Mouse (Mus musculus): ENCODE measurements around the gene Lbhd1.

Gene Lbhd1

DNA sequence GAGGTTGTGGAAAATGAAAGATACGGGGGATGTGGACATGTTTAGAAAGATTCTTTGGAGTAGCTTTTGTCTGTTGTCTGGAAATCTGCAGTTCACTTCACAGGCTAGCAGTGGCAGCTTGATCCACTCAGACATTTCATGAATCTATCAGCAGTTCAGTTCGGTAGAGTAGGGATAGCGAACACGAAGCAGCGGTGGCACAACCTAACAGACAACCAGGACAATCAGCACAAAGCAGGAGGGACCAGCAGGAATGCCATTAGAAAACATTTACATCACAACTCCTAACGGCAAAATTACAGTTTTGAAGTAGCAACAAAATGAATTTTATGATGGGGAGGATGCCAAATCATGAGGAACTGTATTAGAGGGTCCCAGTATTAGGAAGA is 36.1 kb downstream of the Lbhd1 start:
- no peak for DNase-seq

DNA sequence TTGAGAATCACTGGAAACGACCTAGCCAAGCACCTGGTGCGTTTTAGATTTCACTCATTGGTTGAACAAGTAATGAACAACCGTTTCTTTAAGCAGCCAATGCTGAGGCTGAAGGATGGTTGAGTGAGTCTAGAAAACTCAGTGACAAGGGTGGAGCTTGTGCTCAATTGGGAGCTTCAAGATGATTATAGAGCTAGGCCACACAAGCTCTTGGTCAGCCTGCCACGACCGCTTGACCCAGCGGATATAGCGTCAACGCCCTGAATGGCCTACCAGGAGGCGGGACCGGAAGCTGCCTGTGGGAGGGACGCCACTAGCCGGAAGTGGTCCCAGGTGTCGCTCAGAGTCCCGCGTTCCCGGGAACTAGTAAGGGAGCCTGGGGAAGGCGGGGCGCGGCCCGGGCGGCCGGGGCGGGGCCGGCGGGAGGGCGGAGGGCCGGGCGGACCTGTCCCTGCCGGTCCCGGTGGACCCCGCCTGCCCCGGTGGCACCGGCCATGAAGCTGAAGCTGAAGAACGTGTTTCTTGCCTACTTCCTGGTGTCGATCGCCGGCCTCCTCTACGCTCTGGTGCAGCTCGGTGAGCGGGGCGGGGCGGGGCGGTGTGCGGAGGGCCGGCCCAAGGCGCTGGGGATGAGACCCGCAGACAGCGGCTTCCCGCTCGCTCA is 36.7 kb downstream of the Lbhd1 start, which contains the start of gene B3gat3:
Gene B3gat3, plus strand, starts transcription at position 302 of the 664 bp plus-strand sequence.
- peak; percentile 97 for DNase-seq

DNA sequence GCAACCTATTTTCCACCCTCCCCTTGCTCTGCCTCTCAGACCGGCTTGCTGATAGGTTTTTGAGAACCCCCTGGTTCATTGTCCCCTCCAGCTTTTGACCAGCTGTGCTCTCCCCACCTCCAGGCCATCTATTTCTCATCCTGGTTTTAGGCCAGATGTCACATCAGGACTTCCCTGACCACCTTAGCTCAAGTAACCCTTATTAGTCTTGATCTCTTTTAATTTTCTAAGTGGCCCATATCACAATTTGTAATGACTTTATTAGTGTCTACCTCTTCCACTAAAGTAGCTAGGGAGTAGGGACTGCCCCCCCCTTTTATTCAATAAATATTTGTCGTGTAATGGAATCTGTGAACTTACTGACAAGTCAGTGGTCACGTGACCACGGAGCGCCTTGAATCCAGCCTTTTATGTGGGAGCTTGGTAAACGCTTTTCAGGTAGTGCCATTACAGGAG is 37.3 kb downstream of the Lbhd1 start:
- no peak for DNase-seq

DNA sequence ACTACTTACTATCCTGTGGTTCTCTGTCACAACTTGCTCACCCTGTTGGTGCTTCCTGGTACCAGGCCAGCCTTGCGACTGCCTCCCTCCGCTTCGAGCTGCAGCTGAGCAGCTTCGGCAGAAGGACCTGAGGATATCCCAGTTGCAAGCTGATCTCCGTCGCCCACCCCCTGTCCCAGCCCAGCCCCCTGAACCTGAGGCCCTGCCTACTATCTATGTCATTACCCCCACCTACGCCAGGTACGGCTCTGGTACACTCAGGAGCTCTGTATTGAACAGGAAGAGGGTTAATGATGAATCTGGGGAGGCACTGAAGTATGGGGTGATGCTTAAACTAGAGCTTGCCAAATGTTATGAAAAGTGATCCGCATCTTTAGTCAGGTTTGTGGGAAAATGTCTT is 38.2 kb downstream of the Lbhd1 start:
- peak; percentile 47 for DNase-seq

DNA sequence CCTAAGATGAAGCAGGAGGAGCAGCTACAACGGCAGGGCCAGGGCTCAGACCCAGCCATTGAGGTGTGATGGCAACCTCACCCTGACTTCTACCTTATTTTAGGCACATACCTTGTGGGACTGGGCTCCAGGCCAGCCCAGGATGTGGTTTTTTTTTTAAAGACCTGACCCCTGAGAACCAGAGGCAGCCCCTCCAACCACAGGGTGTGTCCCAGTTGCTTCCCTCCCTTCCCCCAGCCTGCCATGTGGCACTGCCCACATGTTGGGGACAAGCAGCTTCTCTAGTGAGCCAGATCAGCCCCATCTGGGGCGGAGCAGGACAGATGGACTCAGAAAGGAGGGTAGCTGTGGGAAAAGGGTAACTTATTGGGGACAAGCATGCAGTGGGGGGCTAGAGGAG is 43.2 kb downstream of the Lbhd1 start:
- DNase-seq: peak; percentile 51

DNA sequence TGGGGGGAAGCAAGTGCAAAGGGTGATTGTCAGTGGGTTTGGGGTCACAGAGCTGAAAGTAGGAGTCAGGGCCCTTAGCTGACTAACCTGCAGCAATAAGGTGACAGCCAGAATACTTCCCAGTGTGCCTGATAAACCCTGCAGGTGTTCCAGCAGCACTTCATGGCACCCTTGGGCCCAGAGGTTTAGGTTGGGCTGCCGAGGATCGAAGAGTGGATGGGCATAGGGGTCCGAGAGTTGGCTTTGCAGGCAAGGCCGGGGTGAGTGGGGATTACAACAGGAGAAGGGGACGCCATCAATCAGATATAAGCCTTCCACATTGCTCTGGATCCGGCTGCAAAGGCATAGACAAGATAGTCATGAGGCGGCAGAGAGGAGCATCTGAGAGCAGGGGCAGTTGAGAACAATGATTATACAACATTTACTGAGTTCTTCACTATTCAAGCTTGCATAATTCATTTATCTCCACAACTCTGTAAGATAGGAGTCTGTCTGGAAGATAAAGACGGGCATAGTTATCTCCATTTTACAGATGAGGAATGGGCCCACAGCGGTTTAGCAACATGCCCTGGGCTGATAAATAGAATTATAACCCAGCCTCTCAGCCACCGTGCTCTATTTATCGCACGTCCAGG is 44.5 kb downstream of the Lbhd1 start:
- no peak for DNase-seq

DNA sequence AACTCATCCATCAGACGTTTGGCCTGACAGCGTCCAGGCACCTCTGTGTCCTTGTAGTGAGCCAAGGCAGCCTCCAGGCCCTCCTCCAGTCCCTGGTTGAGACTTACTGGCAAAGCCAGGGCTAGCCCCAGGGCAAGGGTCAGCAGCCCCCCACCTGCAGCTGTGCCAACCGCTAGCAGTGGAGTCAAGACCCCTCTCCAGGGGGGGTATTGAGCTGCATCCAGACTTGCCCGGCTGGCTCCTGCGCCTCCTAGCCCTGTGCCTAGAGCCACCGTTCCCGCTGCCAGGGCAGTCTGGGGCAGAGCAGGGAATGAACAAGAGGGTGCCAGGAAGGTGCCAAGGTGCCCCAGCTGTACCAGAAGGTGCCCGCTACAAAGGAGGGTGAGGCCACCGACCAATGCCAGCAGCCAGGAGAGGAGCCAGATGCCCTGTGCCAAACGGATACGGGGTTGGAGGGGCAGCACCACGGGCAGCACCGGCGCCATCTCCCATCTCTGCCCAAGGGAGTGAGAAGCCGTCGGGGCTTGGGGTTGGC is 45.2 kb downstream of the Lbhd1 start:
- peak; percentile 87 for DNase-seq

DNA sequence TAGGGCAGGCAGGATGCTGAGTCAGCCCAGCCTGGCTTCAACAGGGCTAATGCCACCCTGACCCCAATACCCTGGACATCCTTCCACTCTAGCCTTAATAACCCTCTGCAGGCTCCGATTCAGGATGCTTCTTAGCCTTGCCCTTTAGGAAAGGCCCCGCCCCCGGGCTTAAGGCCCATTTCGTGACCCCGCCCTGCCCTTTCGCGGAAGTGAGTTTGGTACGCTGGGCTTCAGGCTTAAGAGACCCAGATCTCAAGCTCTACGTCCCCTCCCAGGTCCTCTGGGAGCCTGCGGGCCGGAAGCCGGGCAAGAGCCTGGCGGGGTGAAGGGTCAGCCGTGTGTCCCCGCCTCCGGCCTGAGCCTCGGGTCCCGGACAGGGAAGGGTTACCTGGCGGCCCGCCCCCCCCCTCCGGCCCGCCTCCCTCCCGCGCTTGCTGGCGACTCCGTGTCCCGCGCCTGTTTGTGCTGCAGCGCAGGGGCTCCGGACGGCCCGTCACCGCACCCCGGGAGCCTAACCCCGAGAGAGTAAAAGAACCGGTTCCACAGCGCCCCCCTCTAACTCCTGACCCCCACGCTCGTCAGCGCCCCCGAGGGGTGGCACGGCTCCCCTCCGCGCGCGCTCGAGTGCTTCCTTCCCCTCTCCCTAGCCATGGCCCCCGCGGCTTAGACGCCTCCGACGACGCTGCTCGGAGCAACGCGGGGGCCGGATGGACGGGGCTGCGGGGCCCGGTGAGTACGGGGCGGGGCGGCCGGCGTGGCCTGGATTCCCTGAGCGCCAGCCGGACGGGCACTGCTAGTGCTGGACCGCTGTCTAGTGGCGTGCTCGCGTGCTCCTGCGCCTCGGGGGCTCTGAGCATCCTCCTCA is 45.9 kb downstream of the Lbhd1 start, which contains the start of the genes Rom1 and Eml3:
Gene Rom1, minus strand, starts transcription at position 133 of the 865 bp plus-strand sequence.
Gene Eml3, plus strand, starts transcription at position 329 of the 865 bp plus-strand sequence.
- DNase-seq: peak; percentile 89

DNA sequence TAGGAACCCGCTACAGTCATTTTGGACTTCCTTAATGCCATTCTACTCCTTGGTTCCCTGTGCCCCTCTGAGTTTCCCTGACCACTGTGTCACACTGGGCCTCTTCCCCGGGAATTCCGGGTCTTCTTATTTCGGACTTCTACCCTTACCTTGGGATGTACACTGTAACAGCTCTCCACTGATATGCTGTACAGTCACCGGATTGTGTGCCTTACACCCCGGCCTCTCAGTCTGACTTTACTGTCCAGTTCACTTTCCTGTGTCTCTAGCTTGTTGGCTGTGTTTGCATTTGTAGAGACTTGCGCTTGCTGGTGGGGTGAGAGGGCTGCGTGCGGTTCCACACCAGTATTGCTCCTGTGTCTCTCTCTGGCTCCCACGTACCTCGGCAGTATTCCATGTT is 46.6 kb downstream of the Lbhd1 start:
- no peak for DNase-seq

DNA sequence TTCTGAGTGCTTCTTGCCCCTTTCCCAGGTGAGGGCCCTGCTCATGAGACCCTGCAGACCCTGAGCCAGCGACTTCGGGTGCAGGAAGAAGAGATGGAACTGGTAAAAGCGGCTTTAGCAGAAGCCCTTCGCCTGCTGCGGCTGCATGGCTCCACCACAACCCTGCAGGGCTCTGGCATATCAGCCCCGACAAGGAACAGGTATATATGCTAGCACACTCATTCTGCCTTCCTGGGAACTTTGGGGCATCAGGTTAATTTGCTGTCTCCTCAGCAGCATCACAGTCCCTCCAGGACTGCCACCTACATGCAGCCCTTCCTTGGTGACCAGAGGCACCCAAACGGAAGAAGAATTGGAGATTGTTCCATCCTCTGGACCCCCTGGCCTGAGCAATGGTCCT is 47.2 kb downstream of the Lbhd1 start:
- DNase-seq: no peak

DNA sequence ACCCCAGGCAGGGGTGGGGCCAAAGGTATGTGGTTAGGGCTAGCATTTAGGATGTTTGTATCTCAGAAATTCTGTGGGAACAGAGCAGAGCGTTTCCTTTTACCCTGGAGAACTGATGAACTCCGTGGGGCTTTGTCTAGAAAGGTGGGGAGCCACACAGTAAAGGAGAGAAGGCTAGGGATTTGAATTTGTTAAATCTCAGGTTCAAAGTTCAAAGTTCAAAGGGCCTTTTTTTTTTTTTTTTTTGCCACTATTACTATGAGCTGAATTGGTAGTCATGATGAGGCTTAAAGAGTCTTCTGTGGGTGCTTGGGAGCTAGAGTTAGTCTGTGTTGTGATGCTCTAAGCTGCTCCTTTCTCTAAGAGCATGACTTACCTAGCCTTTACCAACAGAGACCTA is 53.2 kb downstream of the Lbhd1 start:
- DNase-seq: no peak

DNA sequence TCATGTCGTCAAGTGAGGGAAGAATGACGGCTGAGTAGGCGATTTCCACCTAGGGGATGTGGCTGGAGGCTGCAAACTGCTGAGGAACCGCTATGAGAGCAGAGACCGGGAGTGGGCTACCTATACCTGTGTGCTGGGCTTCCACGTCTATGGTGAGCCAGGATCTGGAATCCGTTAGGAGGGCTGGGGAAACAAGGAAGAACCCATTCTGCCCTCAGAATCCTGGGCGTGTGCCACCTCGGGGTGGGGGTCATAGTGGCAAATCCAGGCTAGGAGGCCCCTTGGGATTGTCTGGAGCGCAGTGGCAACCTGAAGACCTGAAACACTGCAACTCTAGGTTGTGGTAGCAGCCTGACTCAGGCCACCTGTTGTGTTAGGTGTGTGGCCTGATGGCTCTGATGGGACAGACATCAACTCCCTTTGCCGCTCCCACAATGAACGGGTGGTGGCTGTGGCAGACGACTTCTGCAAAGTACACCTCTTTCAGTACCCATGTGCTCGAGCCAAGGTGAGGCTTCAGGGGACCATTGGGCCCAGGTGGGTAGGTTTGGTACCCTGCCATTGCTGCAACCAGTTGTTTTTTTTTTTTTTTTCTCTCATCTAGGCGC is 57.1 kb downstream of the Lbhd1 start:
- DNase-seq: peak; percentile 73

DNA sequence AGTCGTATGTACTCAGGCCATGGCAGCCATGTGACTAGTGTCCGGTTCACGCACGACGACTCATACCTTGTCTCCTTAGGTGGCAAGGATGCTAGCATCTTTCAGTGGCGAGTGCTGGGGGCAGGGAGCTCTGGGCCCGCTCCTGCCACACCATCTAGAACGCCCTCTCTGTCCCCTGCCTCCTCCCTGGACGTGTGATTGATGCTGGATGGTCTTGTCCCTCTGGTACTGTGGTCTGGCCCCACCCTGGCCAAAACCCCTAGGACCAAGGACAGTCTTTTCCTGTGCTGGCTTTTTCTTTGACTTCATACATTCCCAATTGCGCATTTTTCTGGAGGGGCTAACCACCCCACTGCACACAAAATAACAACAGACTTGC is 57.6 kb downstream of the Lbhd1 start:
- peak; percentile 65 for DNase-seq

DNA sequence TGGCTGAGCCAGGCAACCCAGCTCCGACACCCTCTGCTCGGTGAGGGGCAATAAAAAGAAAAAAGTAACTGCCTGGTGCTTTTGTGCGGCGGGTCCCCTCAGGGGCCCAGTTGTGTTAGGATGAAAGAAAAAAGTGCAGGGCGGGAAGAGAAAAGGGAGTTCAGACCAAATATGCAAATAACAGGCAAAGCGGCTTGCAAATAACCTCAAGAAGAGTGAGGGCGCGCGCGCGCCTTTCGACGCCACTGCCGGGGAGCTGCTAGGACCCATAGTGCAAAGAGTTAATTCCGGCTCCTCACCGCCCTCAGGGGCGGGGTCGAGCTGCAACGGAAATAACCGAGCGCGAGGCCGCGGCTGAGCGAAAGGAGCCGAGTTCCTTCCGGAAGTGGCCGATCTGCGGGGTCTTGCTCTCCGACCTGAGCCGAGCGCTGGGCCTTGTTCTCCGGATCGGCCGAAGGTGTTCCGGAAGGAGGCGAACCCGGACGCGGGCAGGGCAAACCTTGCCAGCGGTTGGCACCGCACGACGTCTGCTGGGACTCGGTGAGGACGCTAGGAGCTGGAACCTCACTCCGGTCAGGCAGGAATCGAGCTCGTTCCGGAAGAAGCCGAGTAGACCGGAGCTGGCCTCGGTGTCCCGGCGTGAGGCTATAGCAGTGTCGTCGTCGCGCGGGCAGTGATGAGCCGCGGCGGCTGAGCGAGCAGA is 58.1 kb downstream of the Lbhd1 start, which contains the start of gene Mta2:
Gene Mta2, plus strand, starts transcription at position 361 of the 703 bp plus-strand sequence.
- peak; percentile 97 for DNase-seq
